Mouse (Mus musculus): ENCODE measurements around the gene Susd5. TPM values are rescaled to one million over a fixed set of nuclear protein-coding genes. Genes with fewer than 3 reads are reported as not detected.
A peak's percentile ranks its signal among the peaks of the same experiment; 100 is the strongest.
"Not testable (repeated sequence)": the region's sequence is repeated elsewhere in the genome, so short reads cannot be mapped to it uniquely, and the experiment has no call there.

The Susd5 gene
- total RNA-seq, 2 experiments from 2014 or later: 2.7 to 3.7 TPM

GRCm38 (mm10) chr9:114068494-114069053 is 11.6 kb downstream of the Susd5 start:
- DNase-seq (ENCODE audit: extremely low spot score in 1 of 2, low spot score in 1 of 2): no peak

GRCm38 (mm10) chr9:114069372-114069771 is 12.4 kb downstream of the Susd5 start:
- DNase-seq (ENCODE audit: extremely low spot score in 1 of 2, low spot score in 1 of 2): no peak

GRCm38 (mm10) chr9:114073681-114074080 is 16.7 kb downstream of the Susd5 start:
- no peak for DNase-seq (ENCODE audit: extremely low spot score in 1 of 2, low spot score in 1 of 2)

GRCm38 (mm10) chr9:114086422-114086821 is 29.5 kb downstream of the Susd5 start:
- no peak for DNase-seq (ENCODE audit: extremely low spot score in 1 of 2, low spot score in 1 of 2)

GRCm38 (mm10) chr9:114087106-114087815 is 30.3 kb downstream of the Susd5 start:
- DNase-seq (ENCODE audit: extremely low spot score in 1 of 2, low spot score in 1 of 2): no peak

GRCm38 (mm10) chr9:114088885-114089284 is 31.9 kb downstream of the Susd5 start:
- not testable (repeated sequence) for DNase-seq (ENCODE audit: extremely low spot score in 1 of 2, low spot score in 1 of 2)

GRCm38 (mm10) chr9:114092188-114092587 is 35.2 kb downstream of the Susd5 start:
- DNase-seq (ENCODE audit: extremely low spot score in 1 of 2, low spot score in 1 of 2): peak in 1 of 2 experiments; percentile 20

GRCm38 (mm10) chr9:114094854-114095253 is 37.9 kb downstream of the Susd5 start:
- DNase-seq (ENCODE audit: extremely low spot score in 1 of 2, low spot score in 1 of 2): no peak

GRCm38 (mm10) chr9:114098716-114099302 is 41.9 kb downstream of the Susd5 start:
- no peak for DNase-seq (ENCODE audit: extremely low spot score in 1 of 2, low spot score in 1 of 2)

GRCm38 (mm10) chr9:114110268-114110667 is 53.3 kb downstream of the Susd5 start:
- no peak for DNase-seq (ENCODE audit: extremely low spot score in 1 of 2, low spot score in 1 of 2)

- no peak for DNase-seq (ENCODE audit: extremely low spot score in 1 of 2, low spot score in 1 of 2)
Observed at GRCm38 (mm10) chr9:114111161-114111560, 54.2 kb downstream of the Susd5 start.

GRCm38 (mm10) chr9:114112226-114112625 is 55.3 kb downstream of the Susd5 start:
- DNase-seq (ENCODE audit: extremely low spot score in 1 of 2, low spot score in 1 of 2): no peak

GRCm38 (mm10) chr9:114113911-114114623 is 57.1 kb downstream of the Susd5 start:
- no peak for DNase-seq (ENCODE audit: extremely low spot score in 1 of 2, low spot score in 1 of 2)

GRCm38 (mm10) chr9:114116672-114117071 is 59.7 kb downstream of the Susd5 start:
- DNase-seq (ENCODE audit: extremely low spot score in 1 of 2, low spot score in 1 of 2): peak; percentile 75 to 90

- DNase-seq (ENCODE audit: extremely low spot score in 1 of 2, low spot score in 1 of 2): not testable (repeated sequence)
Observed at GRCm38 (mm10) chr9:114122862-114123261, 65.9 kb downstream of the Susd5 start.

GRCm38 (mm10) chr9:114129273-114129835 is 72.4 kb downstream of the Susd5 start:
- not testable (repeated sequence) for DNase-seq (ENCODE audit: extremely low spot score in 1 of 2, low spot score in 1 of 2)

Other genes with a start within 250 kb of the Susd5 start
- 10 to 100 TPM; 60.4 to 80.9 TPM for gene Ubp1, start 126.2 kb upstream of the Susd5 start, total RNA-seq (2021)
- gene Fbxl2, start 10.9 kb upstream of the Susd5 start, total RNA-seq (2021): 10 to 100 TPM; 32.8 to 34.4 TPM

Data from layer of hippocampus, postnatal 25 days (tissue).